Mouse (Mus musculus) liver, embryonic 14.5 days (tissue): ENCODE measurements around the gene Fam160a2.

ENCODE experiments used
- CTCF ChIP-seq: IDR thresholded peaks from 2 replicates; pipeline ENCODE4 v1.5.1; 2016; ENCODE audit warnings: antibody characterized with exemption, low read depth, control low read depth
- EP300 ChIP-seq: IDR thresholded peaks from 2 replicates; pipeline ENCODE4 v1.6.1; 2016; ENCODE audit warnings: antibody characterized with exemption, low read depth

GRCm38 (mm10) chr7:105367268-105367667 lies 32.6 kb downstream of the Fam160a2 start:
- TF ChIP-seq EP300, result no peak
- TF ChIP-seq CTCF, result no peak
